Mouse (Mus musculus) liver, postnatal 0 days (tissue): ENCODE measurements around the gene Atp1a1.

ENCODE experiments used
- CTCF ChIP-seq: sonication (generic); IDR thresholded peaks from 2 replicates; pipeline ENCODE4 v1.5.1; 2016; ENCODE audit warnings: antibody characterized with exemption, low read depth
- EP300 ChIP-seq: IDR thresholded peaks from 2 replicates; pipeline ENCODE4 v1.6.1; 2016; ENCODE audit warnings: antibody characterized with exemption, low read depth, mild to moderate bottlenecking

DNA sequence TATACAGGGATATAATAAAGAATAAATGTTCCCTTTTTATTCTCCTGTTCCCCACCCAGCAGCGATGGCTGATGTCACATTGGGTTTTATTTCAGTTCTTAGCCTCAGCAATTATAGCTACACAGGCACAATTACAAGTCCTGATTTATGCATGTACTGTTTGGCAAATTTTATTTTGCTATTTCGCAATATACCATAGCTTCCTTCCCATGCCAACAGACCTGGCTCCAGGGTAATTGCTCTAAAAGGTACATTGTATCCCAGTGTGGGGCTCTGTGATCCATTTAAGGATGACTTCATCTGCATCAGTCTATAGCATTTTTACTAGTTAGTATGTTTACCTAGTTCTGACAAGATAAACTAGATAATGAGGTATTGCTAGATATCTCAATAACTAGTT, 33.7 kb upstream of the Atp1a1 start:
- TF ChIP-seq CTCF (no peak), EP300 (no peak)
